Mouse (Mus musculus): ENCODE results near the gene Akt1s1.

Gene Akt1s1

DNA sequence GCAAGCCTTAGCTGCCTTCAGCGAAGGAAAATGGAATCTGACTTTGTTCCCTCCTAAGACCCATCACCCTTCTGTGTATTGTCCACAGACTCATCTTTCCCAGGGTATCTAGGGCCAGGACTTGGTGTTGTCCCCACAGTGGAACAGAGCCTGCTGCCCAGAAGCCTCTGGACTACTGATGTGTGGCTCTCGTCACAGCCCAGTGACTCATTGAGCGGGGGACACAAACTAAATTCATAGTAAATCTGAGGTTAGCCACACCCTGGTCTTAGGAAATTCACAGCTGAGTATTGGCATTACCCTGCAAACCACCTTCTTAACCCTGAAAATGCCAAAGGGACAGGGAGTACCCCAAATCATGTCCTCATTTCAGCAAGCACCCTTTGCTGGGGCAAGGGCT, 22.0 kb upstream of the Akt1s1 start:
- WGBS, result 82% methylated on average over 3 of the region's 3 CpGs

GRCm38 (mm10) chr7:44828706-44829105, 20.1 kb upstream of the Akt1s1 start:
- WGBS, result 77% methylated on average over 5 of the region's 5 CpGs

GRCm38 (mm10) chr7:44832763-44833162, 16.0 kb upstream of the Akt1s1 start:
- WGBS, result 67% methylated on average over 4 of the region's 4 CpGs

GRCm38 (mm10) chr7:44835373-44836015, 13.3 kb upstream of the Akt1s1 start:
- WGBS, result 88% methylated on average over 1 of the region's 1 CpGs

DNA sequence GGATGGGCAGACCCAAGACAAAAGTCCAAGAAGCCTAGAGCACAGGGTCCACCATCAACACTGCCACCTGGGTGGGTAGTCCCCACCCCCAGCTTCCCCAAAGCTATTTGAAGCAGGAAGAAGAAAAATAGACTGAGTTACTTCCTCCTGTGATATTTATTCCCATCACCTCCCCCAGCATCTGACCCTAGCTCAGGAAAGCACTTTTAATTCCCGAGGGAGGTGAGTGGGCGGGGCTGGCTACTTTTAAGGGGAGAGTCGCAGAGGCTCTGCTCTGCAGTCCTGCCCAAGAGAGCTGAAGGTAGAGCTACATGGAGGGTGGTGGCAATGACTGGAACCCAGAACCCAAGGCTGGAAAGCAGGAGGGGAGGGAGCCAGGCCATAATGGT, 12.8 kb upstream of the Akt1s1 start:
- 41% methylated on average over 3 of the region's 3 CpGs for WGBS

DNA sequence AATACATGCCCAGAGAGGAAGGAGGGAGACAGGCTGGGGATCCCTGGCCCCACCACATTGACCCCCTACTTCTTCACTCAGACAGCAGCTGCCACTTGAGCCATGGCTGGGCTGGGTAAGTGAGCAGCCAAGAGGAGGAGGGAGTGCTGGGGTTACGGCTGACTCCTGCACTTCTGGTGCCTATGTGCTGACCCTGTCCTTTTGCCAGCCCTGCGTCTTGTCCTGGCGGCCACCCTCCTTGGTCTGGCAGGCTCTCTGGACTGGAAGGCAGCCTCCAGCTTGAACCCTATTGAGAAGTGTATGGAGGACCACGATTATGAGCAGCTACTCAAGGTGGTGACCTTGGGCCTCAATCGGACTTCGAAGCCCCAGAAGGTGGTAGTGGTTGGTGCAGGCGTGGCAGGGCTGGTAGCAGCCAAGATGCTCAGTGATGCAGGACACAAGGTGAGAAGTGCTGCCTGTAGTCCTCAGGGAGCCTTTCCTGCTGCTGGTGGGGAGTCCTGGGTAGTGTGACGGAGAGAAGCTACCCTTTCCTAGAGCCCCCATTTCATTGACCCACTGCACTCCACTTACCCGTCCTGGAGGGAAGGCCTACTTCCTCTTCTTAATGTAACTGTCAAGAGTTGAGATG, 12.3 kb upstream of the Akt1s1 start:
- 85% methylated on average over 9 of the region's 9 CpGs for WGBS

DNA sequence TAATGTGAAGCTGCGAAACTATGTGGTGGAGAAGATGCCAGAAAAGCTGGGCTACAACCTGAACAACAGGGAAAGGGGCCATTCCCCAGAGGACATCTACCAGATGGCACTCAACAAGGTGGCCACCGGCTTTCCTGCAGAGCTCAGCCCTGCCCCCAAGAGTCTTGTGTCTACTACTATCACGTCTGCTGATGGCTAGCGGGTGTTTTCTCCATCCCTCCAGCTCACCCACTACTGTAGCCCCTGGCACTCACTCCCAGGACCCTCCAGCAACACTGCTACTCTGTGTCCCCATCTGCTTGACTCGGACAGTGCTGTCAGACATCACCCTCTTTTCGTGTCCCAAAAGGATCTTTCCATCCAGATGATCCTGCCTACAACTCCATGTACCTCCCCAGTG, 10.7 kb upstream of the Akt1s1 start:
- WGBS, result 89% methylated on average over 6 of the region's 6 CpGs

- WGBS, result 55% methylated on average over 11 of the region's 11 CpGs
Observed at GRCm38 (mm10) chr7:44839171-44839490, 9.7 kb upstream of the Akt1s1 start.

DNA sequence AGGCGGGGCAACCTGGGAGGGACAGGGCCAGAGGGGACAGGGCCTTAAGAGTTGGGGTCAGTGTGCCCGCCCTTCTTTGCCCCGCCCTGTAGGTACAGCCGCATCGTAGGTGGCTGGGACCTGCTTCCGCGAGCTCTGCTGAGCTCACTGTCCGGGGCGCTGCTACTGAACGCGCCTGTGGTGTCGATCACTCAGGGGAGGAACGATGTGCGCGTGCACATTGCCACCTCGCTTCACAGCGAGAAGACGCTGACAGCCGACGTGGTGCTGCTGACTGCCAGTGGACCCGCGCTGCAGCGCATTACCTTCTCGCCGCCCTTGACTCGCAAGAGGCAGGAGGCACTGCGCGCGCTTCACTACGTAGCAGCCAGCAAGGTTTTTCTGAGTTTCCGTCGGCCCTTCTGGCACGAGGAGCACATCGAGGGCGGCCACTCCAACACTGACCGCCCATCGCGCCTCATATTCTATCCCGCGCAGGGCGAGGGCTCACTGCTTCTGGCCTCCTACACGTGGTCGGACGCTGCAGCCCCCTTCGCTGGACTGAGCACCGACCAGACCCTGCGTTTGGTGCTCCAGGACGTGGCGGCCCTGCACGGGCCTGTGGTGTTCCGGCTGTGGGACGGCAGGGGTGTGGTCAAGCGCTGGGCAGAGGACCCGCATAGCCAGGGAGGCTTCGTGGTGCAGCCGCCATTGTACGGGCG, 9.2 kb upstream of the Akt1s1 start:
- WGBS, result 7% methylated on average over 58 of the region's 58 CpGs

GRCm38 (mm10) chr7:44840426-44840825, 8.4 kb upstream of the Akt1s1 start:
- 71% methylated on average over 14 of the region's 14 CpGs for WGBS

- 89% methylated on average over 8 of the region's 8 CpGs for WGBS
Observed at GRCm38 (mm10) chr7:44841825-44842463, 6.8 kb upstream of the Akt1s1 start.

DNA sequence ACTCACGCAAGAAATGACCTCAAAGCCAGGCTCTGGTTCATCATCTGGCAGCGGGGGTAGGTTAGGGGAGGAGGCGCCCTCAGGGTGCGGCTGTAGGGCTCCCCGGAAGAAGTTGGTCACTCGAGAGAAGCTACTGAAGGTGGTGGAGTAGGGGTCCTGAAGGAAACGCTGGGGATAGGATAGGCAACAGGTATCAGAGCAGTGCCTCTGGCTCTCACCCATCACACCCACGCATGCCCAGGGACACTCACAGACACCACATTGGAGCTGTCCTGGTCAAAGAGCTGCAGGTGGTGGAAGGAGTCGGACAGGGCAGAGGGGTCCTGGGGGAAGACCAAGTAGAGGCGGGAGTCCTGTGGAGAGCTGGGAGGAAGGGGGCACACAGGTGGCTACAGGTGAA, 3.8 kb upstream of the Akt1s1 start:
- WGBS, result 94% methylated on average over 10 of the region's 10 CpGs

- WGBS, result 87% methylated on average over 7 of the region's 7 CpGs
Observed at GRCm38 (mm10) chr7:44846804-44847203, 2.0 kb upstream of the Akt1s1 start.

- WGBS, result 53% methylated on average over 5 of the region's 5 CpGs
Observed at GRCm38 (mm10) chr7:44847772-44848171, 1.0 kb upstream of the Akt1s1 start.

DNA sequence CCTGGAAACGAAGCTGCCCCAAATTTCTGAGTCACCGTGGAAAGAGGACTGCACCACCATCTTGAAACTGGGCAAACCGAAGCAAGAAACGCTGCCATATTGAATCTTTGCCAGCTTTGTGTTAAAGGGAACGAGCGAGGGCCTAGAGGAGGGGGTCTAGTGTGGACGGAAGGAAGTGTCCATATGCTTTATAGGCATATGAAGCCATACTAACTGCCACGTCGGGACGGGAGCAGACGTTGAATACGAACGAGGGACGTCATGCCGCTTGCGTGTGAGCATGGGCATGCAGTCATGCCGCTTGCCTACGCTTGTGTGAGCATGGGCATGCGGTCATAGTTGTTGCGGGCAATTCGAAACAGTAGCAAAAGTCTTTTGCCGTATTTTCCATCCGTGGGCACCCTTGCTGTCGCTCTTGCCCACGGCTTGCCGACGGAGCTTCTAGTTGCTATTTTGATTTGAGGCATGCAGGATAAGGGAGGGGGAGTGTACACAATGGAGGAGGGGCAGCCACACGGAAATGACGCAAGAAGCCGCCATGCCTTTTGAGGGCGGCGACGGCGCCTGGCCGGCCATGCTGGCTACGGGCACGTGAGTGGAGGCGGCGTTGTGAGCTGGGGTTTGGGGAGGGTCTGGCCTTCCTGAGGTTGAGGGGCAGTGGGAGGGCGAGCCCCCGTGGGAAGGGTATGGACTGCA, 773 bp downstream of the Akt1s1 start:
- under 1% methylated on average over 41 of the region's 41 CpGs for WGBS

DNA sequence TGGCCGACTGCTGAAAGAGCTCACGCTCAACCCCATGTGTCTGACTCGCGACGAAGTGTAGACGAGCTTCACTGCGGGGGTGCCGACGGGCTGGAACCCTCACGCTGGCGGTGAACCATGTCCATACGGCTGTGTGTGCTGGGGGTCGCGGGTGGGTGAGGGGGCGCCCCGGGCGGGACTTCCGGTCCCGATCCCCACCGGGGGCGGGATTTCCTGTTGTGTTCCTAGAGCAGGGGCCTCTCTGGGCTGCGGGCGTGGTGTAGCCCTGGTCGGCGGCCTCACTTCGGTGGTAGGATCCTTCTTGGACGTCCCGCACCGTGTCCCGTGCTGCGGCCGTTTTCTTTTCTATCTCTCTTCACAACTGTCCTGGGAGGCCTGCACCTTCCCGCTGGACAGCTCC, 1.4 kb downstream of the Akt1s1 start:
- WGBS, result under 1% methylated on average over 33 of the region's 33 CpGs

GRCm38 (mm10) chr7:44850789-44851624, 2.2 kb downstream of the Akt1s1 start:
- WGBS, result 46% methylated on average over 8 of the region's 8 CpGs

DNA sequence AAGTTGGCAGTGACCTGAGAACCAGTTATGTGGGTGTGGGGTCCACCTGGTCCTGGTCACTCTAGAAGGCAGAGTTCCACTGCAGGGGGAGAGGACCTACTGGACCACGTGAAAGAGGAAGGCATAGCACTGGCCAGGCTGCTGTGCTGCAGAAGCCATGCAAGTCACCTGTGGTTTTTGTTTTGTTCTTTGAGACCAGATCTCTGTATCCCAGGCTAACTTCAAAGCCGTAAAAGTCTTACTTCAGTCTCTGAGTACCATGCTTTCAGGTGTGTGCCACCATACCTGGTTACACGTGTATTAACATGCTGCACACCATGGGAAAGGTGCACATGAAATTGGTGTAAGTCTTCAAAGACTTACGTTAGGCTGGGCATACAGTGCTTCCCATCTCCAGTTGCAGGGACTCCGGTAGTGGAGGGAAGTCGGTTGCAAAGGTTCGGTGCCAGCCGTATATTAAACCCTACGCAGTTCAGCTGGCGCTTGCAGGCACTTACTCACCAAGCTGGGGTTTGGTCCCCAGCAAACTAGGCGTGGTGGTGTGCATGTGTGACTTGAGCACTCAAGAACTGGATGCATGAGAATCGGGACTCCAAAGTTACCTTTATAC, 2.9 kb downstream of the Akt1s1 start:
- 91% methylated on average over 12 of the region's 12 CpGs for WGBS

DNA sequence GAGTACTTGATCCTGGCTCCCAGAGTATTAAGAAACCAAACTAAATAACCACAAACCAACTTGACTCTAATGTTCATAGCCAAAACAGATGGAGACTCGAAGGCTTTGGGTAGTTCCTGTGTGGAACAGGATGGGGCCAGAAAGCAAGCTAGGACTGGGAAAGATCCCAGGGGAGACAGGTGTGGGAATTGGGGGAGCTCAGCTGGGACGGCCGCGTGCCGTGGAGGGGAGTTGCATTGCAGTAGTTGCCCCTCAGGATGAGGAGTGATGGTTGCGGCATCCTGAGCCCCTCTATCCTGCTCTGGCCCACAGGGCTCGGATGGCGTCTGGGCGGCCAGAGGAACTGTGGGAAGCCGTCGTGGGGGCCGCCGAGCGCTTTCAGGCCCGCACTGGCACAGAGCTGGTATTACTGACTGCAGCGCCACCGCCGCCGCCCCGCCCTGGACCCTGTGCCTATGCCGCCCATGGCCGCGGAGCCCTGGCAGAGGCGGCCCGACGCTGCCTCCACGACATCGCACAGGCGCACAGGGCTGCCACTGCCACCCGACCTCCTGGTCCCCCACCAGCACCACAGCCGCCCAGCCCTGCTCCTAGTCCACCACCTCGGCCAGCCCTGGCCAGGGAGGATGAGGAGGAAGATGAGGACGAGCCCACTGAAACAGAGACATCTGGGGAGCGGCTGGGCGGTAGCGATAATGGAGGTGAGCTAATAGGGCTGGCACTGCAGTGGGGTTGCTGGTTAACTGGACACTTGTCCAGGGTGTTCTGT, 3.7 kb downstream of the Akt1s1 start:
- 90% methylated on average over 36 of the region's 36 CpGs for WGBS

DNA sequence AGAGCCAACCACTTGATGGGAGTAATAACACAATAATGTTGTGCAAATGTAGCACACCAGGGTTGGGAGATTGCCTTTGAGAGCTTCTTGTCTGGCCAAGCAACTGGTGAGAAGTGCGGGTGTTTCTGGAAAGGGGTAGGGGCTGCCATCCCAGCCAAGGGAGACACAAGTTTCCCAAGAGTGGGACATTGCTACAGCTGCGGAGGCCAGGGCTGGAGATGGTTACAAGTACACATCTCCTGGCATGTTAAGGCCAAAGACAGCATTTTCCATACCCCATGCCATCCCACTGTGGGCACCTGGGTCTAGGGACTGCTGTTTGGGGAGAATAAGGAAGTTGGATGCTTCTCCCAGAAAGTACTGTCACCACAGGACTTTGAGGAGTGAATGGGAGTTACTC, 4.3 kb downstream of the Akt1s1 start:
- WGBS, result 91% methylated on average over 2 of the region's 2 CpGs
